Comparison of ENCODE assay signal across 13 mouse cellular contexts in genomic region chr15:97950240-97950639, GRCm38 (mm10). TPM values are rescaled to one million over a fixed set of nuclear protein-coding genes. Genes with fewer than 3 reads are reported as not detected.
"Had no signal": no experiment of that assay in that cellular context is flagged by ENCODE, and none has a peak within 500 bp of the region (broad histone marks: within the 10 kb centered on the region; RNA-seq: fewer than 3 reads in every experiment).

No protein-coding gene starts in this region.

- DNase-seq: kidney, adult 11 months; kidney, adult 9 months; kidney, postnatal 36 days; layer of hippocampus, adult 9-11 months; layer of hippocampus, postnatal 36 days; liver; liver, embryonic 13.5 days; liver, postnatal 0 days; lung, postnatal 14 days; thymus, adult 2 months; thymus, postnatal 36 days had no signal

- ATAC-seq: liver, postnatal 0 days; midbrain, embryonic 15.5 days had no signal

RNA-seq across cellular contexts. Expression of gene Vdr, which starts 39.8 kb away (rescaled TPM):
- total RNA-seq: monocyte, adult 5-6 weeks had no signal

RNA-seq across cellular contexts. Expression of gene Col2a1, which starts 54.3 kb away (rescaled TPM):
- total RNA-seq: monocyte, adult 5-6 weeks had no signal
